Mouse (Mus musculus) induced T-regulatory cell, adult 2 months (primary cell): ENCODE data around the gene Arhgef12.

Source experiments
- DNase-seq: peaks from one replicate; pipeline ENCODE4 v3.0.0-alpha.2; 2012; ENCODE audit warnings: low read depth

Arhgef12 gene

DNA sequence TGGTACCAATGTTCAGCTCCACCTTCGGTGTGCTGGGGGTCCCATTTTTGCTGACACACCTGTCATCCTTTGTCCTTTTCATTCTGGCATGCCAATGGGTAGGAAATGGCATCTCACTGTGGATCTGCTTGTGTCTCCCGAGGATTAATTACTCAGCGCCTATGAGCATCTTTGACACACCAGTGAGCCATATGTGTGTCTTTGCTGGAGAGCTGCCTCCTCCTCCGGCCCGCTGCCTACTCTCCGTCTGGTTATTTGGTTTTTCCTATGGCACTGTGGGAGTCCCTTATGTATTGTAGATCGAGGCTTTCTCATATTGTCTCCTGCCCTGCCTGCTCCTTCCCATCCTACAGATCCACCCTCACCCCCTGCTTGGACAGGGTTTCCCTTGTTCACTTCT lies 189.1 kb downstream of the Arhgef12 start:
- DNase-seq = no peak
